Mouse (Mus musculus) midbrain, embryonic 14.5 days (tissue): ENCODE results near the gene E130114P18Rik. TPM values are rescaled to one million over a fixed set of nuclear protein-coding genes. Genes with fewer than 3 reads are reported as not detected.

ENCODE experiments used
- ATAC-seq: fragments of 200-750 bp; cut with Nextera tagmentation; 2 replicates; pipeline ENCODE4 v1.8.0; 2017; ENCODE audit warnings: moderate number of reproducible peaks, moderate library complexity; ENCODE audit not compliant: low FRiP score, low TSS enrichment
- DNase-seq: peaks from one replicate; pipeline ENCODE4 v3.0.0-alpha.2; 2015
- H3K27ac ChIP-seq: fragments of 300-500 bp; sonication (generic); replicated peaks from 2 replicates; pipeline ENCODE4 v1.5.1; 2014; ENCODE audit warnings: mild to moderate bottlenecking, low read depth, low read length, moderate library complexity
- H3K27me3 ChIP-seq: fragments of 300-500 bp; sonication (generic); 2 replicates; pipeline ENCODE4 v1.6.1; 2014; ENCODE audit warnings: low read length, control low read depth, mixed read lengths; ENCODE audit not compliant: control insufficient read depth, insufficient read depth
- H3K36me3 ChIP-seq: fragments of 300-500 bp; sonication (generic); 2 replicates; pipeline ENCODE4 v1.6.1; 2014; ENCODE audit warnings: low read length, control low read depth; ENCODE audit not compliant: control insufficient read depth, insufficient read depth
- H3K4me1 ChIP-seq: fragments of 300-500 bp; sonication (generic); 2 replicates; pipeline ENCODE4 v1.6.1; 2014; ENCODE audit warnings: mild to moderate bottlenecking, antibody characterized with exemption, low read length, control low read depth; ENCODE audit not compliant: control insufficient read depth, insufficient read depth
- H3K4me2 ChIP-seq: fragments of 300-500 bp; sonication (generic); 2 replicates; pipeline ENCODE4 v1.6.1; 2014; ENCODE audit warnings: mild to moderate bottlenecking, low read length, moderate library complexity
- H3K4me3 ChIP-seq: fragments of 300-500 bp; sonication (generic); replicated peaks from 2 replicates; pipeline ENCODE4 v1.5.1; 2014; ENCODE audit warnings: low read depth, low read length
- H3K9ac ChIP-seq: fragments of 300-500 bp; sonication (generic); replicated peaks from 2 replicates; pipeline ENCODE4 v1.6.1; 2014; ENCODE audit warnings: mild to moderate bottlenecking, low read length, moderate library complexity
- H3K9me3 ChIP-seq: fragments of 300-500 bp; sonication (generic); 2 replicates; pipeline ENCODE4 v1.6.1; 2016; ENCODE audit warnings: low read length, control low read depth, mixed read lengths; ENCODE audit not compliant: control insufficient read depth
- WGBS: fragments of 180-500 bp; shearing (Covaris S2); extraction: QIAGEN DNeasy Blood & Tissue Kit; methylation state at CpG from one replicate; pipeline ENCODE4 v1.1.7; 2014; 5-methylcytosine and 5-hydroxymethylcytosine counted together
- polyA plus RNA-seq: library from polyadenylated mRNA; unstranded; fragments of >200 nt; fragmentation: Nextera tagmentation; extraction: Ambion mirVana; gene quantifications from 2 replicates; pipeline ENCODE4 v1.2.1, GENCODE M21; 2014

E130114P18Rik gene
- polyA plus RNA-seq, 1 experiment from 2014 or later, result 22.4 TPM

- DNase-seq (no peak), ATAC-seq (no peak)
- Histone ChIP-seq H3K4me1 (peaks cover 6% of the 10 kb centered on the region; the same call in 1 of the 2 replicates), H3K27ac (no peak overlapping the region), H3K4me3 (no peak overlapping the region), H3K36me3 (no peaks in the 10 kb centered on the region), H3K9ac (no peak overlapping the region), H3K27me3 (no peaks in the 10 kb centered on the region), H3K4me2 (no peak overlapping the region), H3K9me3 (no peaks in the 10 kb centered on the region)
- WGBS, result 75% methylated on average over 7 of the region's 7 CpGs
These were observed 192.7 kb downstream of the E130114P18Rik start for GRCm38 (mm10) chr4:97585170-97585569.

GRCm38 (mm10) chr4:97584445-97585130 lies 193.3 kb downstream of the E130114P18Rik start:
- peak overlapping the region; percentile 20 for H3K4me3 ChIP-seq
- 26% methylated on average over 9 of the region's 9 CpGs for WGBS
- ATAC-seq (no peak), DNase-seq (peak; percentile 61)
- H3K9me3 ChIP-seq, result no peaks in the 10 kb centered on the region
- 0 out of 2 replicates have a peak overlapping the region, but pooled peaks have one; percentile 37 for H3K27ac ChIP-seq
- peak overlapping the region; percentile 18; the same call in 1 of the 2 replicates for H3K9ac ChIP-seq
- peak overlapping the region; percentile 43 for H3K4me2 ChIP-seq
- no peaks in the 10 kb centered on the region for H3K27me3 ChIP-seq
- H3K4me1 ChIP-seq, result peaks cover 6% of the 10 kb centered on the region; the same call in 1 of the 2 replicates
- H3K36me3 ChIP-seq, result no peaks in the 10 kb centered on the region

DNA sequence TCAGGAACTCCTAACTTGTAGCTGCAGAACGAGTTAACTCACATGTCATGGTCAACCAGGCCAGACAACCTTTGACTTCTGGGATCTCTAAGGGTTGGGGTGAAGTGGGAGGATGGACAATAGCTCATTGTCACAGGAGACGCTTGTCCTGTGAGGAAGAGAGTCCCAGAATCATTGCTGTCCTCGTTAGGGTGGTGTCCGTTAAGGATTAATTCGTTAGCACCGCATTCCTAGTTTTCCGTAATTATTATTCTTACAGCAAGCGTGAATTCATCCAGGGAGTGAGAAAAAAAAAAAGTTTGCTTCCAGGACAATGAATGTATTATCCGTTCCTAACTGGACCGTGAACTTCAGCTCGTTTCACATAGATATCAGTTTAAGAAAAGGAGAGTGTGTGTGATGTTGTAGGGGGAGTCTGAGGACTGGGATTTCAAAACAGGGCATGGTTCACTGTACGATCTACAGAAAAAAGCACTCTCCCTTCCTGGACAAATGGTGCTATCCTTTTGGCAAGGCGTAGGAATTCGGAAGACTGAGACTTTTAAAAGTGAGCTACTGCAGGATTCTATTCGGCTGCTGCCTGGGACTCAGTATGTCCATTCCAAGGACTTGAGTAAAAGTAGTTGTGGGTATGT lies 195.0 kb downstream of the E130114P18Rik start:
- Histone ChIP-seq H3K4me1 (peaks cover 6% of the 10 kb centered on the region; the same call in 1 of the 2 replicates), H3K9ac (peak overlapping the region; percentile 18; the same call in 1 of the 2 replicates), H3K4me2 (peak overlapping the region; percentile 43), H3K36me3 (no peaks in the 10 kb centered on the region), H3K4me3 (peak overlapping the region; percentile 20), H3K27ac (peak overlapping the region; percentile 65), H3K9me3 (no peaks in the 10 kb centered on the region), H3K27me3 (no peaks in the 10 kb centered on the region)
- WGBS, result 23% methylated on average over 15 of the region's 15 CpGs
- peak; percentile 33 for DNase-seq
- ATAC-seq, result peak; percentile 38; the same call in 1 of the 2 replicates

DNA sequence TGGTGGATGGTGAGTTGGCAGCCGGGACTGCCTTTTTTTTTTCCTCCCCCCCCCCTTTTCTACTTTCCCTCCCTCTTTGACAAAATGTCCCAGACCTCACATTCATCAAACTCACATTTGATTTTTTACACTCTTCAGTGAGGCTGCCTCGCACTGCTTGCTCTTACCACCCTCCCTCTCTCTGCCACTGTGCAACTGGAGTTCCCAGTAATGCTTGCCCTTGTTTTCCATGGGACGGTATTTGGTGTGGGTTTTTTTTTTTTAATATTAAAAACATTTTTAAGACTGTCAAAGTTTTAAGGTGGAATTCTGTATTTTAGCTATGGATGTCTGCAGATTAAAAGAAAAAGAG lies 195.8 kb downstream of the E130114P18Rik start:
- Histone ChIP-seq H3K4me2 (peak overlapping the region; percentile 43), H3K27ac (peak overlapping the region; percentile 39), H3K9me3 (no peaks in the 10 kb centered on the region), H3K27me3 (no peaks in the 10 kb centered on the region), H3K9ac (no peak overlapping the region; the same call in 1 of the 2 replicates), H3K36me3 (no peaks in the 10 kb centered on the region), H3K4me3 (peak overlapping the region; percentile 20), H3K4me1 (peaks cover 6% of the 10 kb centered on the region; the same call in 1 of the 2 replicates)
- ATAC-seq, result no peak
- no peak for DNase-seq
- WGBS, result 34% methylated on average over 3 of the region's 3 CpGs

DNA sequence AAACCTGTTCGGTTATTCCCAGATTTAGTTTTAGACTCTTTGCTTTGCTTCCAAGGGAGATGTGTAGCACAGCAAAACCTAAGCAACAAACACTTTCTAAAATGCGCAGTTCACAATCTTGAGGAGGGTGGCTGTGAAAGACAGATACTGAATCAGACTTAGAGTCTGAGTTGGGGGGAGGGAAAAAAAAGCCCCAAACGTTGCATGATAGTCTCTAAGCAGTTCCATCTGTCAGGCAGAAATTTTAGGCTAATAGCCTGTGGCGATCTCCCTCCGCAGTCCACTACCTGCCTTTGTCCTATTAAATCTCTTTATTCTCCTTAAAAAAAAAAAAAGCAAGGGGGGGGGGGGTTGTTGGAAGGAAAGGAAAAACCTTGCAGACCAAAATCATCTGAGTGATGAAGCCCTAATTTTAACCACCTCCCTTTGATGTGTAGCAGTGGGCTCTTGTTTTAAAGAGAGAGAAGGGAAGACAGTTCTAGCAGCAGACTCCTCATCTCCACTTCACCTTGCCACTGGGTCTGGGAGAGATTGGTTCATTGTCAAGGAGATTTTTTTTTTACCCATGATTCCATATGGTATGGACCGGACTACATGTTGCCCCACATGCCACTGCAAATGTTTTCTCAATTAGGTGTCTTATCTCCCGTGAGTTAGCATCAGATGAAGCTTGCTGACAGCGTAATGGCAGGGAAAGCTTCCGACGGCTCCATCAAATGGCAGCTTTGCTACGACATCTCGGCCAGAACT lies 196.4 kb downstream of the E130114P18Rik start:
- Histone ChIP-seq H3K9ac (no peak overlapping the region; the same call in 1 of the 2 replicates), H3K27ac (peak overlapping the region; percentile 39), H3K36me3 (no peaks in the 10 kb centered on the region), H3K4me1 (peaks cover 6% of the 10 kb centered on the region; the same call in 1 of the 2 replicates), H3K9me3 (no peaks in the 10 kb centered on the region), H3K27me3 (no peaks in the 10 kb centered on the region), H3K4me3 (peak overlapping the region; percentile 20), H3K4me2 (peak overlapping the region; percentile 43)
- ATAC-seq (peak; percentile 35; the same call in 1 of the 2 replicates), DNase-seq (peak; percentile 47)
- WGBS, result 29% methylated on average over 12 of the region's 12 CpGs

- WGBS, result 64% methylated on average over 7 of the region's 7 CpGs
- no peaks in the 10 kb centered on the region for H3K27me3 ChIP-seq
- H3K27ac ChIP-seq, result no peak overlapping the region
- peak; percentile 42 for DNase-seq
- peaks cover 6% of the 10 kb centered on the region; the same call in 1 of the 2 replicates for H3K4me1 ChIP-seq
- H3K36me3 ChIP-seq, result no peaks in the 10 kb centered on the region
- H3K9ac ChIP-seq, result no peak overlapping the region
- ATAC-seq, result no peak
- no peaks in the 10 kb centered on the region for H3K9me3 ChIP-seq
- H3K4me3 ChIP-seq, result no peak overlapping the region
- H3K4me2 ChIP-seq, result peak overlapping the region; percentile 43
These were observed 197.0 kb downstream of the E130114P18Rik start for GRCm38 (mm10) chr4:97580906-97581305.

DNA sequence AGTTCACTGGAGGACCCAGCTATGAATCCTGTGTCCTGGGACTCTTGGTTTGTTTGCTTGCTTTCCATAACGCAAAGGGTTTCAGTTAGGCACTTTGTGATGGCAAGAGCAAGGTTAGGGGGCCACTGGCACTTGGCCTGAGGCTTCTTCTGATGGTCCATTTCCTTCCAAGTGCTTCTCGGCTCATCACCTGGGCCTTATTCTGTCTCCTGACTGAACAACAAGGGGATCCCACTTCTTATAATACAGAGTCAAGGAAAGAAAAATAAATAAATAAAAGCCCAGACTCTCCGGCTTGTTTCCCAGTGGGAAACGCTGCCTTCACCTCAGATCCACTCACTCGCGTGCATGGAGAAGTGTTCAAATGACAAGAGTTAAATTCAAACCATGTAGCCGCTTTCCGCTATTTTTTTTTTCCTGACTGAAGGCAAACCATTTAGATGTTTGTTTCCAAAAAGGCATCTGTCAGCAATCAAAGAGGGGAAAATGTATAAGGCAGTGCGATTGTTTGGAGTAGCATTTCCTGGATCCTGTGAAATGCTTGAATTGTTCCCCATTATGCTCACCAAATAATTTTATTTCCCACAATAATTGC lies 199.2 kb downstream of the E130114P18Rik start:
- Histone ChIP-seq H3K27ac (no peak overlapping the region), H3K36me3 (no peaks in the 10 kb centered on the region), H3K4me3 (no peak overlapping the region), H3K4me2 (no peak overlapping the region), H3K4me1 (peaks cover 6% of the 10 kb centered on the region; the same call in 1 of the 2 replicates), H3K9me3 (no peaks in the 10 kb centered on the region), H3K27me3 (no peaks in the 10 kb centered on the region), H3K9ac (no peak overlapping the region)
- ATAC-seq (no peak), DNase-seq (no peak)
- WGBS, result 71% methylated on average over 9 of the region's 9 CpGs

DNA sequence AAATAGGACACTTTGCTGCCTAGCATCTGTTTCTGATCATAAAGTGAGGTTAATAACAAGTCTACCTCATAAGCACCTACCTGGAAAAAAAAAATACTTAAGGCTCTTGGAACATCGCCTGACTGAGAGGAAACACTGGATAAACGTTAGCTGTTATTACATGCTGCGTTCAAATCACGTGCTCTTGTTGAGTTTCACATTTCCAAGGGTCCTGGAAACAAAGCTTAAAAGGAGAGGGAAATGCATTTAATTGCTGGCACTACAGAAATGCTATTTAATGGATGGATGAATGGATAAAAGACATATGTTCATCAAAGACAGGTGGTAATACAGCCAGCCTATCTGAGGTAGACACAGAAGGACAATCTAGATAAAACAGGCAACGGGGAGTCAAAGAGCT lies 200.4 kb downstream of the E130114P18Rik start:
- H3K9me3 ChIP-seq, result no peaks in the 10 kb centered on the region
- H3K4me2 ChIP-seq, result no peak overlapping the region
- 85% methylated on average over 5 of the region's 5 CpGs for WGBS
- DNase-seq, result no peak
- no peaks in the 10 kb centered on the region for H3K27me3 ChIP-seq
- no peak overlapping the region for H3K4me3 ChIP-seq
- H3K4me1 ChIP-seq, result peaks cover 4% of the 10 kb centered on the region; the same call in 1 of the 2 replicates
- H3K9ac ChIP-seq, result no peak overlapping the region
- no peak overlapping the region for H3K27ac ChIP-seq
- no peak for ATAC-seq
- H3K36me3 ChIP-seq, result no peaks in the 10 kb centered on the region
